Mouse (Mus musculus) adrenal gland, adult 18-20 months (tissue): ENCODE results near the gene Palm3. TPM values are rescaled to one million over a fixed set of nuclear protein-coding genes. Genes with fewer than 3 reads are reported as not detected.

Experiments
- DNase-seq, 2 experiments: peaks; one replicate each; pipeline ENCODE4 v3.0.0; 2021 to 2022; ENCODE audit warnings: low spot score in 2 of 2
- microRNA-seq, 2 experiments: library from miRNA; unstranded; fragments of <30 nt; microRNA quantifications; one replicate each; pipeline ENCODE4 v1.2.0; 2021; ENCODE audit warnings: borderline number of aligned reads in 2 of 2
- total RNA-seq, 2 experiments: library from RNA; stranded (reverse); gene quantifications; 1 replicate in 1 of 2; 2 replicates in 1 of 2; pipeline ENCODE4 v1.2.3; 2021

Gene Palm3
- total RNA-seq, 2 experiments from 2014 or later, result 0.33 to 0.38 TPM

DNA sequence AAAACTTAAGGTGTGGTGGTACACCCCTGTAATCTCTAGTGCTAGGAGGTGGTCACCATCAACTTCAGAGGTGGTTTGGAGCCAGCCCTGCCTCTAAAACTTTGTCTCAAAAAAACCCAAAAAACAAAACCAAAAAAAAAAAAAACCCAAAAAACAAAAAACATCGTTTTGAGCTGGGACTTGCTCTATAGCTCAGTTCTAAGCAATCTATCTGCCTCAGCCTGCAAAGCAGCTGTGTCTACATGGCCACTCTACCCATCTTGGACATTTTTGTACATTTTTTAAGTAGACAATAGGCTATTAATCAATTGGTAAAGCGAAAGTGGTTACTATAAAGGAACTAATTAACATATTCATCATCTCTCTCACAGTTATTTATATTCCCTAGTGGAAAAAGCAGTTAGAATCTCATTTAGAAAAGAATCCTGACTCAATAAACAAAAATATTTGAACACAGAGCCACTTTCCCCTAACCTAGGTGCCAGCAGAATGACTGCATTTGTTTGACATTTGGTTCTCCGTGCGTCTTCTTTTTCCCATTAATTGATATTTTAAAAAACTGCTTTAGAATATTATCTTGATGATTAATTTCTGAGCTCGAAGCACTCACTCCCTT, 44.3 kb downstream of the Palm3 start:
- no peak for DNase-seq

DNA sequence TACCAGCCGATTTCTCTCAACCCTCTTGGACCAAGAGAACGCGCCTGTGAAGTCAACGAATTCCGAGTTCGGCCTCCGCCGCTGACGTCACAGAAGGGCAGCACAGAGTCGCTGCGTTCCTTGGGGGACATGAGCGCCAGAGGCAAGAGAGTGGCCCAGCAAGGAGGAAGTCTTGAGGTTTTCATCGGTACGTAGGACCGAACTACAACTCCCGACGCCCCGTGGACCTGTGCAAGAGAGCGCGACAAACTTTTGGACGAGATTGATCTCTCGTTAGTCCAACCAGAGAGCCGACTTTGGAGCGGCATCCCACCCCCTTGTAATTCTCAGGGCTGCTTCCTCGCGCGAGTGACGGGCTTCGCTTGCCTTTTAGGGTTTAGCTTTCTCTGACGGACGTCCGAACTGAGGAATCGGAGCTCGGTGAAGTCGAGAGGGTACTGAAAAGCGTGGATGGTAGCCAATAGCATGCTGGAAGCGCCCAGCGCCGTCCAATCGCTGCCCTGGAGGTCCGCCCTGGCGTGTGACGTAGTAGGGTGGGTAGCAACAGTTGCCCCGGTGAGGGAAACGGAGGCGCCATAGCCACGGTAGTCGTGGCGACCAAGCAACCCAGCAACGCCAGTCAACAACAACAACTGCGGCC, 45.1 kb downstream of the Palm3 start, which contains the start of gene Rfx1:
Gene Rfx1 (plus strand): TSS at position 544 of the 640 bp plus-strand sequence.
- peak; percentile 94 to 97 for DNase-seq

DNA sequence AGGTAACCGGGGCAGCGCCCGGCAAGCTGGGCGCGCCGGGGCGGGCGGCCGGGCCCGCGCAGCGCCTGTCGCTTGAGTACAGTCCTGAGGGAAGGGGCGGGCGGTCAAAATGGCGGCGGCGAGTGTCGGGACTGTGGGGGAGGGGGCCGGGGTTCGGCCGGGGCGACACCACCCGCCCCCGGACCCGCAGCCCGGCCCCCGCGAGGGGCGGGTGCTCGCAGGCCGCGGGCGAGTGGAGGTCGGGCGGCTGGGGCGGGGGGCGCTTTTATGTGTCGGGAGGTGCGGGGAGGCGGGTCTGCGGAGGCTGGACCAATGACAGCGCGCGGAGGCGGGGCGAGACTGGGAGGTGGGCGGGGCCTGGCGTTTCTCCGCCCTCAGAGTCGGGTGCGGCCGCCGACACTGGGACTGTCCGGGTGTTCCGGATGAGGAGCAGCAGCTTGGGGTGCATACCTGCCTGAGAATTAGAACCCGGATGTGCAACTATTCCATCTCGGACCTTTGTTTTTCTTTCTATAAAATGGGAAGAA, 45.8 kb downstream of the Palm3 start:
- peak; percentile 99 for DNase-seq

DNA sequence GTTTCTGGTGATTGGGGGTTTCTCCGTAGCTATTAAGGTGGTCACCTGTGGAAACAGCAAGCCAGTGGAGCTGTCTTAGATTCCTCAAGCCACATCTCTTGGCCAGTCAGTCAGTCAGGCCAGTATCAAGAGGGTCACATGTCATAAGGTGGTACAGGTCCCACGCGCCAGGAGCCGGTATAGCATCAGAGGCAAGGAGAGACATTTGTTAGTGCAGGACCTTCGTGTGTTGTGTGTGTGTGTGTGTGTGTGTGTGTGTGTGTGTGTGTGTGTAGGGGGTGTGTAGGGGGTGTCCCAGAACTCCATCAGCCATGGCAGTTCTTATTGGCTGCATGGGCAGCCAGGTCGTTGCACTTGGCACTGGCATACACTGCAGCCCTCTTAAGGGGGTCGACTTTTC, 46.6 kb downstream of the Palm3 start:
- DNase-seq, result no peak

DNA sequence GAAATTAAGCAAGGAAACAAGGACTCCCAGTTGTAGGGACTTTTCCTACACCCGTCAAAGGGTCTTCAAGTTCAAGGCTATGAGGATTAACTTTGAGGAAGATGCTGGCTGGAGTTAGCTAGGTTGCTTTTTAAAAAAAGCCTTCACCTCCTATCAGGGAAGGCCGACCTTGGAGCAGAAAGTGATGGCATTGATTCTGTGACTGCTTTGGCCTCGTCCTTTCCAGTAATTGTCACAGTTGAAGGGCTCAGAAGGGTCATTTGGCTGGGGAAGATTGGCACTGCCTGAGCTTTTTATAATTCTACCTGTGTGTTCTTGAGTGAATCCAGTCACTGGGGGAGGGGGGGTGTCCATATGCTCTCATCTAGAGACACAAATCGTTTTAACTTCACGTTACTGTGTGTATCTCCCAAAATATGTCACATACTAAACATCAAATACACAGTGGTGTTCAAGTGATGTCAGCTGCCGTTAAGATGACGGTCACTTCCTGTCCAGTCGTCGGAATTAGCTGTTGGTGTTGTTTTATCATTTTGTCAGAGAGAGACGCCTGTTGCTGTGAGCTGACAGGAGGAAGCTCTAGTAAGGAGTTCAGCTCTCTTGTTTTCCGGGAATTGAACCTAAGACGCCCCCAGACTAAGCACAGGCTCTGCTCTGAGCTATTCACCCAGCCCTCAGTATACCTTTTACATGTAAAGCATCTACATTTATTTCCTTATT, 47.2 kb downstream of the Palm3 start:
- no peak for DNase-seq

DNA sequence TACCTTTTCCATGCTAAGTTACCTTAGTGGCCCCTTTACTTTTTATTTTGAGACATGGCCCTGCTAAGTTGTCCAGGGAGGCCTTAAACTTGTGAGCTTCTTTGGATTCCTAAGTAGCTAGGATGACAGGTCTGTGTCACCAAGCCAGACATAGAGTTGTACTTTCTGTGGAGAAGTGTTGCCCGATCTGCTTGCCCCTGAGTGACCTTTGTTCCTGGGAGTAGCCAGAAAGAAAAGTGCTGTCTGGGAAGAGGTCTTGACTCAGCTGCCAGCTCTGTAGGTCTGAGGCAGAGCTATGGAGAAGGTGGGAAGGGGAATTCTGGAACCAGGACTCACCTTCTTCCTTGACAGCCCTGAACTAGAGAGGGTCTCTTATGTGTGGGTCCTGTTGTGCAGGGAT, 47.9 kb downstream of the Palm3 start:
- no peak for DNase-seq

DNA sequence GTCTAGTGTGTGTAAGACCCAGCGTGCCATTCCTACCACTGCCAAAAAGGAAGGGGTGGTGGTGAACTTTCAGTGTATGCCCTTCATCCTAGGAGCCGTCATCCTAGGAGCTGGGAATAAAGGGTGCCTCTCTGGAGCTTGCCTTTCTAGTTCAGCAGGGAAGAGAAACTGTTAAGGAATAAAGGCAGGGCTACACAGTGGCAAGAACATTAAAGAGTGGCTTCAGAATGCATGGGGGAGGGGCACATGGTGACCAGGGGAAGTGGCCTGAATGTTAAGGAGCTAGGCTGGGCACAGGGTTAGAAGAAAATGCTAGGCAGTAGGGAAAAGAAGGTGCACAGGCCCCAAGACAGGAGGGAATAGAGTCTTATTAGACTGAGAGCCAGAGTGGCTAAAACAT, 48.5 kb downstream of the Palm3 start:
- DNase-seq, result no peak

DNA sequence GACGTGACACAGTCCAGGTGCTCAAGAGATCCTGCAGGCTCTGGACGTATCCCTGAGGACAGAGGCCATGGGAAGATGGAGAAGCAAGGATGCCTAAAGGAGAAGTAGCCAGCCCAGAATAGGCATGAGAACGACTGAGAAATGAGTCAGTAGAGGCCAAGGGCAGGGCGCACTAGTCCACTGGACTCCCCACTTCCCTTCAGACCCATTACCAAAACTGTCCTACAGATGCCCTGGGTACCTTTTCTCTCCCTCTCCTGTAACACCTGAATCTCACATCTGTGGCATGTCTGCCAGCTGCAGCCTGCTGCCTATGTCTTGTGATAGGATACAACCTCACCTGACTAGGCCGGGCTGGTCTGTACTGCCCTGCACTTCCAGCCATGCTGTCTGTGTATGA, 49.0 kb downstream of the Palm3 start:
- DNase-seq, result no peak

DNA sequence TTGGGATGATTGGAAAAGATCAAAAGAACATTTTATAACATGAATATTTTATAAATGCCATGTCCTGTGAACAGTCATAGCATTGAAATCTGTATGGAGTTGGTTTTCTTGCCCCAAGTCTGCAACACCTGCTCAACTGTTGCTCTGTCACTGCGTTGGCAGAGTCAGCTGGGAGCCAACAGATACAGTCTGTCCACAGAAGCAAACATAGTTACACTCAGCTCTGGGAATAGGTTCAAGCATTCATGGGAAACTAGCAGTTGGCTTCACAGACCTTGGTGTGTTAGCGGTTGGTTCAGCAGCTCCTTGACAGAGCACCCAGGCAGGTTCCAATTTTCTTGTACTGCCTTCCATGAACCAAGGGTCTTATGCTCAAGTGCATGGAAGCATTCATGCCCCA, 49.4 kb downstream of the Palm3 start:
- no peak for DNase-seq

DNA sequence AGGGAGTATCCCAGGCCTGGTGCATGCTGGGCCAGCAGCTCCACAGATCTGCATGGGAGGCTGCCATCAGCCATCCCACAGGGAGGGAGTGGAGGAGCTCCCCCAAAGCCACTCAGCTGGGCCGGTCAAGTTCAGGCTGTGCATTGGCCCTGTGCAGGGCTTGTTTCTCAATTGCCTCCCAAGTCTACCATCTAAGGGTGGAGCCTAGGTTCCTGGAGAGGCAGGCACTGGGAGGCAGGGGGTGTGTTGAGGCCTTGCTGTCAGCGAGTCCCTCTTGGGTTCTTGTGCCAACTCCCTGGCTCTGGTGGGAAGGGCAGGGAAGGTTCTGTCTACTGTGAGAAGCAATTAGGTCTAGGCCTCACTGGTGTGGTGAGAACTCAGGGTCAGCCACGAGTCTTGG, 50.6 kb downstream of the Palm3 start:
- DNase-seq, result no peak

DNA sequence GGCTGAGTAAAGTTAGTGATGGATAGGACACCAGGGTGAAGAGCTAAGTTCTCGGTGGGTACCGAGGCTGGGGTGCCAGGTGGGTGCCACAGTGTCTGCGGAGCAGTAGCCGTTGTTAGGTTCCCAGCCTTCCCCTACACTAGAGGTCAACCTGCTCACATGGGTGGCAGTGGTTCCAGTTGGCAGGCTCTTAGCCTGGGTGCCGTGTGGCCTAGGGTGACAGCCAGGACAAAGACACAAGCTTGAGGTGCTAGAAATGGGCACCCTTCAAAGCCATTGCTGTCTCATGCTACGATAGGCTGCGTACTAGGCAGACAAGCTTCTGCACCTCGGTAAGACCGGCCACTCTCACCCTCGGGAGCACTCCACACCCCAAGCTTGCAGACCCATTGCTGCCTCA, 51.0 kb downstream of the Palm3 start:
- no peak for DNase-seq

DNA sequence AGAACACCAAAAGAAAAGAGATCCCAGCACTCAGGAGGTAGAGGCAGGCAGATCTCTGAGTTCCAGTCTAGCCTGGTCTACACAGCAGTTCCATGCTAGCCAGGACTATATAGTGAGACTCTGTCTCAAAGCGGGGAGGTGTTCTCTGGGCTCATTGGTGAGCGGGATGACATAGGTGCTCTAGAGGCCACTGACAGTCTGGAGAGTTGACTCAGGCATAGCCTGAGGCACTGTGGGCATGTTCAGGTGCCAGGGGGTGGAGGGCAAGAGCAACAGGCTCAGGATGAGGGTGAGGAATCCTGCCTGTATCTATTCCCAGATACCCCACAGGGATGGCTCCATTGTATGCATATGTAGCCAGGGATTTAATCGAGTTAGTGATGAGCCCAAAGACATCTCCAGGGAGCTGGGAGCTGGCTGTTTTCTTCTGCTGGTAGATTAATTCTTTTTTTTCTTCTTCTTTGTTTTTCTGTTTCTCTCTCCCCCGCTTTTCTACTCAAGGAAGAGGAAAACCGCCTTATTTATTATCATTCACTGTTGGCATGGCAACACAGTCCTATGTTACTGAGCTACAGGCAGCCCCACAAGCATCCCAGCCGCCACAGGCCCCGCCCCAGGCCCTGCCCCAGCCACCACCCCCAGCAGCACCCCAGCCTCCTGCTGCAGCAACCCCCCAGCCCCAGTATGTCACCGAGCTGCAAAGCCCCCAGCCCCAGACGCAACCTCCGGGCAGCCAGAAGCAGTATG, 52.1 kb downstream of the Palm3 start:
- no peak for DNase-seq

DNA sequence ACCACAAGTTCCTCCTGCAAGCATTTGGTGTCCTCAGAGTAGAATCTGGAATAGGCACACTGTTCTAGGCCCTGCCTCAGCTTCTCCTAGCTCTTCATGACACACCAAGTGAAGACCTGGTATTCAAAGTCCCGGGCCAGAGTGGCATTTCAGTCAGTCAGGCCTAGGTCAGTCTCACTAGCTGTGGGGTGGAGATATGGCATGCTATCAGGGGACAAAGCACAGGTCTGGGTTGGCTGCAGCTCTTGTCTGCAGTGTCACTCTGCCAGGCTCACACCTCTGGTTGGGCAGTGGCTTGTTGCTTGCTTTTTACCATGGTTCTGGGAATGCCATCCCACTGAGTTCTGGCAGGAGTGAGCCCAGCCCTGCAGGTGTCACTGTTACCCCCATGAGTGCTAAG, 55.1 kb downstream of the Palm3 start:
- no peak for DNase-seq

DNA sequence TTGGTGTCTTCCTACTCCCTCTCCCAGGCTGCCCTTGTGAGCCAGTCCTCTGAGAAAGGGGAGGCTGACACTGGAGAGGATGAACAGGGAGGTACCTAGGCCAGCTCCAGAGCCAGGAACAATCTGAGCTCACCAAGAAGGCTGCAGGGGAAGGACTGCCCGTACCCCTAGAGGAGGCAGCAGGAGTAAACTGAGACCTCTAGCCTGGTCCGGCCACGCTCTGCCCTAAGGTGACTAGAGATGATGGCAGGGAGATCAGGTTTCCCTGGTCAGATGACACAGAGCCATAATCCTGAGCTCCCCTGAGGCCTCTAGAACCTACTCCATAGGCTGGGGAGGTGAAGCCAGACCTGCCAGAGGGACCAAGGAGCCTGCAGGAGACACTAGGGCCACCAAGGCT, 55.6 kb downstream of the Palm3 start:
- no peak for DNase-seq

DNA sequence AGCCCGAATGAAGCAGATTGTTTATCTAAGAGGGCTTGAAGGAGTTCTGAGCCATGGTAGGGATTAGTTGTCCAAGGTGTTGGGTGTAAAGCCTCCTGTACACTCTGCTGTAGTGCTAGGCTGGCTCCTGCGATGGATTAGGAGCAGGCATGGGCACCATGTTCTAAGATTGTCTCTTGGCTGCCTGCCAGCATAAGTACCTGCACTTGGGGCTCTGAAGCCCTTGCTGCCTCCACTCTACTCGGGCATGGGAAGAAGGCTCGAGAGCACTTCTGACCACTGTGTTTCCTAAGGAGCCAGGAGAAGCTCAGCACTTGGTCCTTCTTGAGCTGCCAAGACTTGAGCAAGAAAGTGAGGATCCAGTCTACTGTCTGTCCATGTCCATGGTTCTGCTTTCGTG, 57.9 kb downstream of the Palm3 start:
- no peak for DNase-seq

Small RNA genes lying within 50 kb of the gene (microRNA-seq; reads per million reads assigned to microRNA genes)
- gene Mir1199, result 0.95 to 1.2 reads per million in 2 experiments
- 4.3 to 13.5 reads per million in 2 experiments for gene Mir8111

Other genes with a start within 250 kb of the Palm3 start
- gene Adgrl1, start 121.4 kb upstream of the Palm3 start, total RNA-seq, result 10 to 100 TPM; 39.6 to 76.0 TPM
- gene Gm10644, start 66.3 kb upstream of the Palm3 start, total RNA-seq, result 1 to 10 TPM; 1.2 to 1.7 TPM
- gene Asf1b, start 66.0 kb upstream of the Palm3 start, total RNA-seq, result 1 to 10 TPM; 1.7 to 2.8 TPM
- 100 to 1,000 TPM; 279 to 302 TPM for gene Prkaca, start 48.5 kb upstream of the Palm3 start, total RNA-seq
- 10 to 100 TPM; 28.2 to 30.3 TPM for gene Samd1, start 23.8 kb upstream of the Palm3 start, total RNA-seq
- under 1 TPM; 0.54 to 0.96 TPM for gene 1700067K01Rik, start 20.0 kb upstream of the Palm3 start, total RNA-seq
- not detected for gene 2210011C24Rik, start 9.3 kb upstream of the Palm3 start, total RNA-seq
- 1 to 10 TPM; 1.7 to 1.9 TPM for gene Il27ra, start 21.1 kb downstream of the Palm3 start, total RNA-seq
- gene Rln3, start 23.5 kb downstream of the Palm3 start, total RNA-seq, result not detected
- 1 to 10 TPM; 2.5 to 2.6 TPM for gene Gm10643, start 43.7 kb downstream of the Palm3 start, total RNA-seq
- 10 to 100 TPM; 17.1 to 20.3 TPM for gene Rfx1, start 45.4 kb downstream of the Palm3 start, total RNA-seq
- 10 to 100 TPM; 13.2 to 16.1 TPM for gene Dcaf15, start 83.3 kb downstream of the Palm3 start, total RNA-seq
- gene Podnl1, start 104.5 kb downstream of the Palm3 start, total RNA-seq, result under 1 TPM; 0.33 to 0.35 TPM
- 10 to 100 TPM; 26.5 to 30.5 TPM for gene Cc2d1a, start 126.5 kb downstream of the Palm3 start, total RNA-seq
- gene 4930432K21Rik, start 126.6 kb downstream of the Palm3 start, total RNA-seq, result under 1 TPM in 1 of 2 experiments, not detected in 1; 0.38 TPM
- gene Nanos3, start 163.7 kb downstream of the Palm3 start, total RNA-seq, result under 1 TPM in 1 of 2 experiments, not detected in 1; 0.61 TPM
- 10 to 100 TPM; 36.4 to 56.0 TPM for gene Zswim4, start 215.6 kb downstream of the Palm3 start, total RNA-seq
- gene D8Ertd738e, start 228.2 kb downstream of the Palm3 start, total RNA-seq, result 100 to 1,000 TPM; 292 to 304 TPM
- gene Mri1, start 235.9 kb downstream of the Palm3 start, total RNA-seq, result 10 to 100 TPM; 26.2 to 33.4 TPM
- 10 to 100 TPM; 18.7 to 19.4 TPM for gene Ccdc130, start 248.9 kb downstream of the Palm3 start, total RNA-seq